ENCODE assay signal across 8 mouse cellular contexts in the genomic region with DNA sequence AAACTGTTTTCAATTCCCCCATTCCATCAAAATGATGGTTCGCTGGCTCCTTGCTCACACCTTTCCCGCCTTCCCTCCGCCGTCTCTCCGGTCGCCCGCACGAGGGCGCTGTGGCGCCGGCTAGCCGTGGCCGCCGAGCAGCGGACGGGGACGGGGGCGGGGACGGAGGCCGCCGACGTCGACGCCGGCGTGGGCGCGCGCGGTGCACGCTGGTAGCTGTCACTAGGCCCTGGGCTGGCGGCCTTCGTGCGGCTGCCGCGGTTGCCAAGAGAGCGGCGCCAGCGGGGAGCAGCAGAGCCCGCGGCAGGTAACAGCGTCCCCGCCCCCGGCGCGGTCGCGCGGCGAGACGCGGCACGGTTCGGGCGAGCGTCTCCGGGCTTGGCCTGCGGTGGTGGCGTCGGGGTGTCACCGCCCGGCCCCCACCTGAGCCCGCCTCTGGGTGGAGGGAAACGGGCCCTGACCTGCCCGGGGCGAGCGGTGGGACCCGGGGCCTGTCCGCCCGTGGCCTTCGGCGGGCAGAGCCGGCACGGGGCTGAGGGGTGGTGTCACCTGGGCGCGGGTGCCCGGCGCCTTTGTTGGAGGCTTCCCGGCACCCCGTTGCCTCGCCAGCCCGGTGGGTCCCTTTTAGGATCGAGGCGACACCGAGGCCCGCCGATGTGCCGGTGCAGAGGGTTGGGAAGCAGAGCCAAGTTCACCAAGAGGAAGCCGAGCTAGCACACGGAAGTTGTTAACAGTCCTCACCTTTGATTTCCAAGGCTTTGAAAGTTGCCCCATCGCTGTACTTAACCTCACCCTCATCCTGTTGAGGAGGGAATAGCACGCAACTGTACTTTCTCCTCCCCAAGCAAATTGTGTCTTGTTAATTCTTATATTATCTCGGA. TPM values are rescaled to one million over a fixed set of nuclear protein-coding genes. Genes with fewer than 3 reads are reported as not detected.
DNase-seq lines count a peak whose midpoint lies in the region; ATAC-seq lines count a peak whose summit lies in the region.

A gene (plus strand): TSS at position 165 of the 881 bp plus-strand sequence.

- peak within 1 kb of the TSS; percentile 94 for H3K4me2 ChIP-seq in hindbrain, embryonic 11.5 days (replicated peaks; ENCODE audit: low read depth, low read length)

- peak within 1 kb of the TSS; percentile 81 for H3K4me3 ChIP-seq in hindbrain, embryonic 11.5 days (ENCODE audit: low read depth, low read length)

- DNase-seq in NIH3T3 (ENCODE audit: low read depth): peak; percentile 93
- DNase-seq in cerebellum, adult 9-11 months: peak; percentile 92
- peak; percentile 50 to 92 for DNase-seq in frontal cortex, adult 2 months (ENCODE audit: extremely low spot score in 1 of 2, low spot score in 1 of 2)
- peak; percentile 95 for DNase-seq in hindbrain, embryonic 11.5 days (ENCODE audit: low spot score)
- peak; percentile 88 to 89 for DNase-seq in layer of hippocampus, postnatal 36 days
- peak; percentile 91 for DNase-seq in lung, postnatal 36 days
- peak; percentile 94 for DNase-seq in retina, postnatal 1 day
- DNase-seq in urinary bladder, adult 18-20 months (ENCODE audit: low spot score in 2 of 2): peak; percentile 81 to 84

- H3K36me3 ChIP-seq in hindbrain, embryonic 11.5 days (ENCODE audit: control insufficient read depth, insufficient read depth, low read length): no peaks in the 10 kb centered on the region

- no peaks in the 10 kb centered on the region for H3K9me3 ChIP-seq in hindbrain, embryonic 11.5 days (ENCODE audit: control insufficient read depth, low read length)

- peak within 1 kb of the TSS; percentile 54; the same call in 1 of the 2 replicates for H3K27ac ChIP-seq in hindbrain, embryonic 11.5 days (ENCODE audit: low read depth, low read length)

- ATAC-seq in hindbrain, embryonic 11.5 days (ENCODE audit: low FRiP score): peak; percentile 93

- no peaks in the 10 kb centered on the region; the same call in 1 of the 2 replicates for H3K4me1 ChIP-seq in hindbrain, embryonic 11.5 days (replicated peaks; ENCODE audit: control insufficient read depth, insufficient read depth, low read length)

- no peaks in the 10 kb centered on the region; the same call in 1 of the 2 replicates for H3K27me3 ChIP-seq in hindbrain, embryonic 11.5 days (ENCODE audit: control insufficient read depth, insufficient read depth, low read length)

- WGBS in hindbrain, embryonic 11.5 days: 2% methylated on average over 66 of the region's 93 CpGs

- H3K9ac ChIP-seq in hindbrain, embryonic 11.5 days (ENCODE audit: low read depth, low read length): peak within 1 kb of the TSS; percentile 83

RNA-seq across cellular contexts. Expression of the gene that starts here (rescaled TPM):
- polyA plus RNA-seq in frontal cortex, adult 2 months (2012; rRNA removed): 38.1 and 45.3 TPM in 2 replicates
- polyA plus RNA-seq in hindbrain, embryonic 11.5 days (2014; fragmentation: Nextera tagmentation; extraction: Ambion mirVana): 17.2 and 25.3 TPM in 2 replicates
- 10 to 100 TPM; 57.1 to 64.0 TPM for total RNA-seq in layer of hippocampus, postnatal 36 days (2021)

Comparison
In these comparisons a context has a peak if more than half of its experiments do, and no peak if none do; other contexts are left out.
1. Peak in every context shown above with its lines: DNase-seq, ATAC-seq, H3K4me3 ChIP-seq and H3K27ac ChIP-seq.